Mouse (Mus musculus) B cell, adult 2 months (primary cell): ENCODE results near the gene Epb41.
A peak's percentile ranks its signal among the peaks of the same experiment; 100 is the strongest.

Experiments used
- DNase-seq, 2 experiments: peaks; one replicate each; pipeline ENCODE4 v3.0.0; 2022

Epb41 gene

GRCm38 (mm10) chr4:131883571-131883970 is 191.6 kb downstream of the Epb41 start:
- DNase-seq, result no peak

DNA sequence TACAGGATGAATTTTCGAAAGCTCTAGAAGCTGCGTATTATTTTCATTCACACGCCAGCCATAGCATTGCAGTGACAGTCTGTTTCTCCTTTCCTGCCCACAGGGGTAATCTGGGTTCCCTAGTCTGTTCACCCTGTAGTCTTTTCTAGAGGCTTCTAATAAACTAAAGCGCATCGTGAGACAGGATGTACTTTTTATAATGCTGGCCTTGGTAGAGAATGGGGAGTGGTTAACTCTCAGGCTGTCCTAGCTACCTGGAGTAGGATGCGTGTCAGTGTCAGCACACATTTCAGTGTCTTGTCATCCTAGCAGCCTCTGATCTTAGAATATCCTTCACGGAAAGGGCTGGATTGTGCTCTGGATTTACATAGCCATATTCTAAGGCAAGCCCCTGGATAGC is 193.8 kb downstream of the Epb41 start:
- no peak for DNase-seq

DNA sequence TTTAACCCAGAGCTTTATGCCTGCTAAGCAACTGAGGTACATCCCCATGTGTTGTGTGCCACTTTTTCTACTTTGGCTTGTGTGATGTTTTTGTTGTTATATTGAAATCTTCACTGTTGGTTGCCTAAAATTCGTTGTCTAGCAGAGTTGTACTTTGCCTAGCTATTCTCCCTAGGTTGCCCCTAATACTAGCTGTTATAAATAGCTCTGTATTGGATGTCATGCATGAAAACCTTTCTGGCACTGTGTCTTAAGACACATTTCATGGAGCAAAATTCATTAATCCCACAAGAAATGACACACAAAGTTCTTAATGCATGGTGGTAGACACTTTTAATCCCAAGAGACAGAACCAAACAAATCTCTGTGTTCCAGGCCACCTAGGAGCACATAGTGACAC is 195.4 kb downstream of the Epb41 start:
- DNase-seq, result no peak

GRCm38 (mm10) chr4:131876836-131877235 is 198.3 kb downstream of the Epb41 start:
- DNase-seq, result no peak

- peak; percentile 11 to 17 for DNase-seq
Measured at GRCm38 (mm10) chr4:131875242-131875641, 199.9 kb downstream of the Epb41 start.

DNA sequence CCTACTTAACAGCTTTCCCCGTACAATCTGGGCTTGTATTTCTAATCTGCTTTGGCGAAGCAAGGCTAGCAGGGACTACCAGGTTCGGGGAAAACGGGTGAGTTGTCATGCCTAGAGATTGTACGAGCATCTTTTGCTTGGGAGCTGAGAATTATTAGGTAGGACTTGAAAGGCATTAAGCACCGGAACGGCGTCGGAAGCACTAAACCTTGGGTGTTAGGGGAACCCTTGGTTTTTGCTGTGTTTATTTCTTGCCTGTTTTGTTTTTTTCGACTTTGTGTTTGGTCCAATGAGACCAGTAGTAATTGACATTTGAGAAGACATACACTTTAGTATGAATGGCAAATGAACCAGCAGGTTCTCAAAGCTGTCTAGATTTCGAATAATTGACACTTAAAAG is 200.6 kb downstream of the Epb41 start:
- DNase-seq, result peak in 1 of 2 experiments; percentile 21

DNA sequence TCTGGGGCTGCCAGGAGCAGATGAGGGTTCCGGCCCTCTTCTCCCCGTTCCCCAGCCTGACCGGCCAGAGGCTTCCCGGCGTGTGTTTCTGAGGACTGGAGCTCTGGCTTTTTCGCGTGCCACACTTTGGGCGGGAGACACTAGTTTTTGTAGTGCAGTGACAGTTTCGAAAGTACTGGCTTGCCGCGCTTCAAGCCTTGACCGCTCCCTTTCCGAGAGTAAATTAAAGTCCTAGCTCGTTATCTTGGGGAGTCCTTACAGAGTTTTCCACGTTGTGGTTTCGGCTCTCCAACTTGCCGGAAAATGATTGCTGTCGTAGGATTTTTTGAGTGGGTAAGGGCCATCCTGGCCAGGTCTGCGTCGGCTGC is 201.0 kb downstream of the Epb41 start:
- DNase-seq, result no peak
